Mouse (Mus musculus) gonadal fat pad, adult 2 months (tissue): Measurements from ENCODE around the gene Cd209f. TPM values are rescaled to one million over a fixed set of nuclear protein-coding genes. Genes with fewer than 3 reads are reported as not detected.
"Not testable (repeated sequence)": the region's sequence is repeated elsewhere in the genome, so short reads cannot be mapped to it uniquely, and the experiment has no call there.

Experiments used
- DNase-seq: peaks from one replicate; pipeline ENCODE4 v3.0.0-alpha.2; 2012; ENCODE audit warnings: low read depth
- polyA plus RNA-seq: library from polyadenylated mRNA; depleted of rRNA; stranded (reverse); fragments of >200 nt; gene quantifications from 2 replicates; pipeline ENCODE4 v1.2.3, GENCODE M21; 2012; rRNA removed

Cd209f gene
- polyA plus RNA-seq = 7.2 and 11.4 TPM in 2 replicates

DNA sequence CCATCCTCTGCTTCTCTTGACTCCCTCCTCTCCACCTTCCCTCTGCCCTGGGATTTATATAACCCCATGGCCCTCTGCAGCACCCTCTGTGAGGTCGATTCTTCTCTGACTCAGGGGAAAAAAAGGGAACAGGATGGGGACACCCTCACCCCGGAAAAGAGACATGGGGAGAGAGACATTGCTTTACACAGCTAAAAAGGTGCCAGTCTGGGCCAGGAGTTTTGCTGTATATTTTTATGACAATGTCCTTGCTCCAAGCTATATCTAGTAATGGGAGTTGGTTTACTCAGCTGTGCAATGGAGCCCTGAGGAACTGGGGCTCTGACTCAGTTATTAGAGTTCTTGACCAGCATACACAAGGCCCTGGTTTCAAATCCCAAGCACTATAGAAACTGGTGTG is at the start of gene Cd209f:
TSS of gene Cd209f (minus strand) at position 101 of the 400 bp plus-strand sequence.
- not testable (repeated sequence) for DNase-seq

DNA sequence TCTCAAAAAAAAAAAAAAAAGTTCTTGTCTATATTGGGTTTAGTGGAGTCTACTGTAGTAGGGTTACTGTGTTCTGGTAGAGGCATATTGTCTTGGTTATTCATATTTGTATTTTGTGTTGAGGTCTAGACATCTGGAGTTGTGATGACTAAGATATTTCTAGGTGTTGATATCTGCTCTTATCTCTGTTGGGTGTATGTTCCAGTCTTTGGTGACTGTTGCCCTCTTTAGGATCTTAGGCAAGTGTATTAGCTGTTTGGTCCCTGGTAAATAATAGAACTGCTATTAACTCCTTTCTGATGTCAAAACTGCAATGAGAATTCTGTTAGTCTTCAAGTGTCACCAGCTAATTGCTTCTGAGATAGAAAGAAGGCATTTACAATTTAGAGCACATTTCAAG is 49.2 kb upstream of the Cd209f start:
- DNase-seq = no peak

DNA sequence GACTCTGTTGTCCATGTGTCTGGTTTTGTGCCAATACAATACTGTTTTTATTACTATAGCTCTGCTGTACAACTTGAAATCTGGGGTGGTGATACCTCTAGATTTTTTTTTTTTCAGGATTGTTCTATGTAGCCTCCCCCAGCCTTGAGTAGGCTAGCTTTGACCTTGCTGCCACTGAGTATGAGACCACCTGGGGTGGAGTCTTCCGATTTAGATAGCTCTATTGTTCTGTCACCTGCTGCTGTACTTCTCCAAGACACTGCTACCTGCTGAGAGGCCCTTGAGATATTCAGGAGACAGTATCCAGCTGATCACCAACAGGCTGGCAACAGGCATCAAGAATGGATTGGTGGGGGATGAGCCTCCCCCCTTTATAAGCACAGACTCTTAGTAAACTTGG is 41.6 kb upstream of the Cd209f start:
- DNase-seq = no peak

DNA sequence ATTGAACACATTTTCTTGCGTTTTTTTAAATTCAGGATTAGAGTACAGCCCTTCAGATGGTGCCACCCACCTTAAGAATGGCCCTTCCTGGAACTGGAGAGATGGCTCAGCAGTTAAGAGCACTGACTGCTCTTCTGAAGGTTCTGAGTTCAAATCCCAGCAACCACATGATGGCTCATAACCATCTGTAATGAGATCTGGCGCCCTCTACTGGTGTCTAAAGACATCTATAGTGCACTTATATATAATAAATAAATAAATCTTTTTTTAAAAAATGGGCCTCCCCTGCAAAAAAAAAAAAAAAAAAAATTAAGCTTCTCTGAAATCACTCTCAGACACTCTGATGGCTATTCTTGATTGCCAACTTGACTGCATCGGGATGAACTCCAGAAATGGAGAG is 36.1 kb upstream of the Cd209f start:
- no peak for DNase-seq

DNA sequence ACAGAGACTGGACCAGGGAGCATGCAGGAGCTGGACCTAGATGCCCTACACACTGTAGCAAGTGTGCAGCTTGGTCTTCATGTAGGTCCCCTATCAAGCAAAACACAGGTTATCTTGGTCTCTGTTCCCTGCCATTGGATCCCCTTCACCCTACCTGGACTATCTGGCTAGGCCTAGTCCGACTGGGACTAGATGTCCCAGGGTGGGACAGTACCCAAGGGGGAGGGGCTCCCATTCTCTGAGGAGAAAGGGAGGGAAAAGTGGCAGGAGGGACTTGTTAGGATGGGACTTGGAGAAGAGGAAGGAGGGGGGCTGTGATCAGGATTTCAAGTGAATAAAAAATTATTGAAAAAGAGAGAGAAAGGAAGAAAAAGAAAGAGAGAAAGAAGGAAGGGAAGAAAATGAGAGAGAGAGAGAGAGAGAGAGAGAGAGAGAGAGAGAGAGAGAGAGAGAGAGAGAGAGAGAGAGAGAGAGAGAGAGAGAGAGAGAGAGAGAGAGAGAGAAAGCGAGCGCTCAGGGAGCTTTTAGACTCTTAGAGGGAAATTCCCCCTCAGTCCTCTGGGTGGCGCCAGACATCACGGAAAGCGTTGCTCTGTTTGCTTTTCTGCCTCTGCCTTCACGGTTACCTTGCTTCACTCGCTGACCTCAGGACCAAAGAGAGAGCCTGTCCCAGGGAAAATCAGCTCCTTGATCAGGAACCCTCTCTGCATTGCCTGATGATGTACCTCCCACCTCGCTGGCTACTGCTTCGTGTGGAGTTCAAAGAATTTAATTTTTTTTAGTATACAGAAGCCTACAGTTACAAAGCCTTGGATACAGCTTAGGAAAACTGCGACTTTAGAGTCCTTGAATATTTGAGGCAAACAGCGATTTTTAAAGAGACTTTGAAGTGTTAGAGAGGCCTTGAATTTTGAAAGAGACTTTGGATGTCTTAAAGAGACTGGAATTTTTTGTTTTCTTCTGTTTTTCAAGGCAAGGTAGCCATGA is 34.3 kb upstream of the Cd209f start:
- no peak for DNase-seq

DNA sequence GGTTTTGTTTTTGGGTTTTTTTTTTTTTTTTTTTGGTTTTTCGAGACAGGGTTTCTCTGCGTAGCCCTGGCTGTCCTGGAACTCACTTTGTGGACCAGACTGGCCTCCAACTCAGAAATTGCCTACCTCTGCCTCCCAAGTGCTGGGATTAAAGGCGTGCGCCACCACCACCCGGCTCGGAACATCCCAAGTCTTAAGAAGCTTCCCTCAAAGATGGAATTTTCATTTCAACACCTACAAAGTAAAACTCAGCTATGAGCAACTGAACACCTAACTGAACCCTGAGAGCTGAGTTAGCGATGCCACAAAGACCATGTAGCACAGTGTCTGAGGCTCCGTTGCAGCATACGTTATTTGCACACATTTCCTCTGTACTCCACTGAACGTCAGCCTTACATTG is 28.2 kb upstream of the Cd209f start, which contains the start of gene Cd209g:
TSS of gene Cd209g (plus strand) at position 301 of the 400 bp plus-strand sequence.
- DNase-seq = no peak

DNA sequence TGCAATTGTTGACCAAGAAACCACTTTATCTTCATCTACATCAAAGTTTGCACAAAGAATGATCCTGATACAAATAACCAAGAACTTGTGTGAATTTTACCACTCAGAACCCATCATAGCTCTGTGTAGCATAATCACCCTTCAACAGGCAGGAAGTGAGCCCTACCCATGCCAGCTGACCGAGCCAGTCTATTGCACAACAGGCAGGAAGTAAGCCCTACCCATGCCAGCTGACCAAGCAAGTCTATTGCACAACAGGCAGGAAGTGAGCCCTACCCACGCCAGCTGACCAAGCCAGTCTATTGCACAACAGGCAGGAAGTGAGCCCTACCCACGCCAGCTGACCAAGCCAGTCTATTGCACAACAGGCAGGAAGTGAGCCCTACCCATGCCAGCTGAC is 17.1 kb downstream of the Cd209f start:
- not testable (repeated sequence) for DNase-seq

DNA sequence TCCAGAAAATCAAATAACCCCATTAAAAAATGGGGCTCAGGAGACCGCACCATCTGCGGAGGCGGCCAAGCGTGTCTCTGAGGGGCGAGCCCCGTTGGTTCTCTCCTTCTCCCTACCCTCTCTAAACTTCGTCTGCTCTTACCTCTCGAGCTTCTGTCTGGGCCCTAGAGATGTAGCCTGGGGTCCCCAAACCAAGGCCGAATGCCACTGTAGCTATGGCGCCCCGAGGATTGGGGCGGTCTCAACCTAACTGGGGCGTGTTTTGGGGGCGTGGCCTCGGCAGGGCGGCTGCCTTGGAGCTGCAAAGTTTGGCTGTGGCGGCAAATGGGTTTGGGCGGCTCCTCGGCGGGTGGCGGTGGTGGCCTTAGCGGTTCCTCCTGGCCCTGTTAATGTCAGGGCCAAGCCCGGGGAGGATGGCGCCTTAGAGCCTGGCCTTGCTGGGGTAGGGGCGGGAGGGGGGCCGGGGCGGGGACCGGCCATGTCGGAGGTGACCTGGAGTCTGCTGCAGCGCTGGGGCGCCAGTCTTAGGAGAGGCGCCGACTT is 18.4 kb downstream of the Cd209f start:
- not testable (repeated sequence) for DNase-seq

Other genes starting within 250 kb of the Cd209f start
- 2.2 and 2.9 TPM in 2 replicates for gene Cd209d, start 227.3 kb downstream of the Cd209f start, polyA plus RNA-seq
- gene Cd209b, start 179.0 kb downstream of the Cd209f start, polyA plus RNA-seq = 1.4 and 1.9 TPM in 2 replicates
- 0.67 and 1.1 TPM in 2 replicates for gene Cd209c, start 151.1 kb downstream of the Cd209f start, polyA plus RNA-seq
- 7.3 and 10.9 TPM in 2 replicates for gene Cd209g, start 28.3 kb upstream of the Cd209f start, polyA plus RNA-seq
- 39.8 and 41.1 TPM in 2 replicates for gene Evi5l, start 60.7 kb upstream of the Cd209f start, polyA plus RNA-seq
- 0.09 and 0.12 TPM in 2 replicates for gene Prr36, start 111.6 kb upstream of the Cd209f start, polyA plus RNA-seq
- gene Lrrc8e, start 121.0 kb upstream of the Cd209f start, polyA plus RNA-seq = 4.1 and 4.3 TPM in 2 replicates
- 27.6 and 28.2 TPM in 2 replicates for gene Map2k7, start 132.9 kb upstream of the Cd209f start, polyA plus RNA-seq
- gene Gm49320, start 133.0 kb upstream of the Cd209f start, polyA plus RNA-seq = 1.3 and 1.9 TPM in 2 replicates
- 9.0 and 10.7 TPM in 2 replicates for gene Tgfbr3l, start 142.4 kb upstream of the Cd209f start, polyA plus RNA-seq
- 47.0 and 48.2 TPM in 2 replicates for gene Snapc2, start 147.2 kb upstream of the Cd209f start, polyA plus RNA-seq
- 23.9 and 35.3 TPM in 2 replicates for gene Ctxn1, start 153.4 kb upstream of the Cd209f start, polyA plus RNA-seq
- gene Timm44, start 170.1 kb upstream of the Cd209f start, polyA plus RNA-seq = 51.3 and 74.6 TPM in 2 replicates
- gene Ccl25, start 219.4 kb upstream of the Cd209f start, polyA plus RNA-seq = 5.3 and 6.9 TPM in 2 replicates
- gene Elavl1, start 219.6 kb upstream of the Cd209f start, polyA plus RNA-seq = 29.8 and 38.8 TPM in 2 replicates